Mouse (Mus musculus): ENCODE data around the gene Slc4a4.

The Slc4a4 gene

GRCm38 (mm10) chr5:88886668-88887555, at the start of gene Slc4a4:
Slc4a4 (plus strand) TSS chr5:88886818.
- peak; percentile 39 to 75 for DNase-seq

GRCm38 (mm10) chr5:88840080-88840798, 46.4 kb upstream of the Slc4a4 start:
- no peak for DNase-seq

- no peak for DNase-seq
Observed at GRCm38 (mm10) chr5:88857311-88857710, 29.3 kb upstream of the Slc4a4 start.

DNA sequence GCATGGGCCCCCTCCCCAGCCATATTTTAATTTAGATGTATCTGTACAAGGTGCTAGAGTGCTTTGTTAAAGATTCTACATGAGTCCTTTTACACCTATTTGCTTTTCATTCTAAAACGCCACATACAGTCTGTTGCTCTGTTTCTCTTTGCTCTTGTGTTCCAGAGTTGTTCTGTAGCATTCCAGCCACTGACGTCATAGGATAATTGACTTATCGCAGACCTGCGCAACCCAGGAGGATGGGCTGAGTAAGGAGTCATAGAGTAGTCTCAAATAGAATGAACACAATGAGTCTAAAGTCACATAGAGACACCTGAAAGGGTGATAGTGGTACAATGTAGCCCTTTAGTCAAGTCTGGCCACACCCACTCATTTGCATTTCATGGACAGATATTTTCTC, 28.8 kb upstream of the Slc4a4 start:
- no peak for DNase-seq

DNA sequence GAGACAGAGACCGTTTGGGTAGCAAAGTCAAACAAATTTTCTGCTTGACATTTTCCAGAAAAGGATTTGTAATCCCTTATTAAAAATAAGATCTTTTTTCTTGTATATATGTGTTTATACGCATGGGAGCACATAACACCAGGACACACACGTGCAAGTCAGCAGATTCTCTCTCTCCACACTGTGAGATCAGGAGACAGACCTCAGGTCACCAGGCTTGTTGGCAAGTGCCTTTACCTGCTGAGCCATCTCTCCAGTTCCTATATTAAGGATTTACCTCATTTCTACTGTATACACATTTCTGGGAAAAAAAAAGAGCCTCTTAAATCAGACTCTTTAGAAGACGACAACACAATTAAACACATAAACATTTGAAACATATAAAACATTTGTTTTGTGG, 28.4 kb upstream of the Slc4a4 start:
- no peak for DNase-seq

DNA sequence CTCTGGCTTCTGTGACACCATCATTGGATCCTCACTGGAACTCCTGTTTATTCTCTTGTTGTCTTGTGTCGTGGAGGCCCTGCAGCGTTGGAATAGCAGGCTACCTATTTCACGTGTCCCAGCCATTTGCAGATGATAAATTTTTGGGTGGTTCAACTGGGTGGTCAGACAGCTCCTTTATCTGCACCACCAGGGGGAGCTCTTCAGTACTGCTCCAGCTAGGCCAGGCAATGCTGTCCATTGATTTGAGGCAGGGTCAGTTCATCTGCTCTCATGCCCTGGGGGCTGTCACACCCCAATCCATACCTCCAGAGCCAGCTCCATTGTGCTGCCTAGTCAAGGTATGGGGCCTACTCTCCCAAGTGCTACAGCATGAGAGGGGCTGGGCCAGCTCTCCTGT, 24.5 kb upstream of the Slc4a4 start:
- DNase-seq: peak; percentile 38 to 58

GRCm38 (mm10) chr5:88862794-88863193, 23.8 kb upstream of the Slc4a4 start:
- no peak for DNase-seq

DNA sequence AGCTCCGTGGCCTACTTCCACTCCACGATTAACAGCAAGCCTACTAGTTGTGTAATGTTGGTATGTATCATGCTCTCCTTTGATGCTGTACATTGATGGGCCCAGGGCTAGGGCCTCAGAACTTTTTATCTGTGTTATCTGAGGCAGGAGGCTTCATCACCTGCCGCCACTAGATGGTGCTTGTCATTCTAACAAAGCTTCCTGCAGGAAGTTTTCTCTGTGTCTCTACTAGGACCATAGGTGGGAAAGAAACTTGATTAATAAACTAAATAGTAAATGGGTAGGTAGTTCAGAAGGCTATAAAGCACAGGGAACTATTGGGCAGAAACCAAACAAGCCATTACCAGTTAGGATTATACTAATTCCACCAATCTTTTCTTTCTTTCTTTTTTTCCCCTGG, 2.5 kb upstream of the Slc4a4 start:
- DNase-seq: peak in 1 of 2 experiments; percentile 72

DNA sequence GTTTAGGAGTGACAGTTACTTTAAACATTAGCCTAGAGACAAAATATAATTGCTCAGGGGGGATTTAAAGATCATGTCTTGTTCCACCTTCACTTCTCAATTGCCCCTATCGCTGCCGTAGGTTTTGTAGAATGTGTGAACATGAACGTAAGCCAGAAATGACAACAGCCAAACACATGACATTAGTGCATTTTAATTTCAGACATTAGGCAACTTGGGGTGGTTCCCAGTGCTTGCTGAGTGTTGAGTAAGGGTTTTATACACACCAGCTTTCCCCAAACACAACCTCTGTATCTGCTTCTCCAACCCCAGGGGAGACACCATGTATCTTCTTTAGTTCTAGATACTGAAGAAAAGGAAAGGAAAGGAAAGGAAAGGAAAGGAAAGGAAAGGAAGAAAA, 1.1 kb upstream of the Slc4a4 start:
- DNase-seq: no peak

DNA sequence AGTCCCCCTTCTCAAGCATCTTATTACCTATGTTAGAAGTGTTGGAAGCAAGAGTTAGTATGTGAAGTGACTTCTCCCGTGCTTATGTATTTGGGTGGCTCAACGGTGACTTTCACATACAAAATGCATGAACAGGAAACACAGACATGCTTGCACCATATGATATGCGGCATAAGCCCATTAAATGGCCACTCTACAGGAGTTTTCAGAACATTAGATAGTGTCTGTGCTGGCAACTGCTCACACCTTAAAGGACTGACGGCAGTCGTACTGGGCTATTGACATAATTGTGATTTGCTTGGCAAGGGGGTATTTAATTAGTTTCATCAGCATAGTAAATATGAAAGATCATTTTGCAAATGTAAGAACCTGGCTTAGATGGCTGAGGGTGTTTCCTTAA, 674 bp upstream of the Slc4a4 start:
- no peak for DNase-seq

GRCm38 (mm10) chr5:88886349-88886667, 310 bp upstream of the Slc4a4 start:
- DNase-seq: no peak

DNA sequence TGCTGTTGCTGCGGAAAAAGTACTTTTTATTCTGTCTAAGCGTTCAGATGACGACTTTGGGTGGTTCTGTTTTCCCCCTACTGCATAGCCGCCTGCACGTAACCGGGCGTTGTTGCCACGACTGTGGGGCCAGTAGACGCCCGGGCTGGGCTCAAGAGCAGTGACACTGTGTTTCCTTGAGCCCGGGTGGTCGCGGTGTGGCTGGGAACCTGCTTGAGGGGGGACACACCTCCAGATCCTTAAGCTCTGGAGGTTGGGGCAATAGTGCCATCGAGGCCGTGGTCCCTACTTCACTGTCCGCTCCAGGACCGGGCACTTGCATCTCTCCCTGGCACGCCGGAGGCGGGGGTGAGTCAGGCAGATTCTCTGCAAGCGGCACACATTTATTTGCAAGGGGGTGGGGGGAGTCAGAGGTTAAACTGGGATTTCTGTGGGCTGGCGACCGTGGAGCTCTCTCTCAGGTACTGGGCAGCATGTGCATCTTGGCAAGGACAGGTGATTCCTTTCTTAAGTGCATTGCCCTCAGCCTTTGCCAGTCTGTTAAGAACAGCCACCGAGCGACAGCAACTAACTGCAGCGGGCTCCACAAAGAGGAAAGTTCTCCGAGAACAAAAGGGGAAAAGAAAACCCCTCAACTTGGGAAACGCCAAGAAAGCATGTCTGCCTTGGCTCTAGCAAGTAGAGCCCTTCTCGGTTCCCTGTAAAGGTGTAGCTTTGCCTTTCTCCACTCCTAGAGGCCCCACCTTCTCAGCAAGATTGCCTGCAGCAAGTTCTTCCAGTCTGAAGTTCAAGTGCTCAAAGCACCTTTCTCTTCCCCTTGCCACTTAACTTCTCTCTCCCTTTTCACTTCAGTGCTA, 1.2 kb downstream of the Slc4a4 start:
- DNase-seq: peak; percentile 9 to 40

GRCm38 (mm10) chr5:88888413-88888700, 1.7 kb downstream of the Slc4a4 start:
- DNase-seq: no peak

GRCm38 (mm10) chr5:88889326-88889725, 2.7 kb downstream of the Slc4a4 start:
- no peak for DNase-seq

GRCm38 (mm10) chr5:88890146-88890545, 3.5 kb downstream of the Slc4a4 start:
- no peak for DNase-seq

DNA sequence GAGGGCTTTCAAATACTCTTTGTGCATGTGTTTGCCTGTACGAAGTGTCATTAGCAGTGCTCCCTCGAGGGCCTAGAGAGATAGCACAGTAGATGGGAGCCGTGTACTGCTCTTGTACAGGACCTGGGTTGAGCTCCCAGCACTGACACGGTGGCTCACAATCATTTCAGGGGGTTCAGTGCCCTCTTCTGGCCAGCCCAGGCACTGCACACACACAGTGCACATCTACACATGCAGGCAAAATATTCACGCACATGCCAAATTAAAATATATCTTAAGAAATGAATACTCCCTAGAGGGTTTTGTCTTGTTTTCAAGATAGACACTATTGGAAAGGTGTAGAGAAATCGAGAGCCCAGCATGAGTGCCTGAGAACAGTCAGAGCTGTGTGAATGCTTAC, 10.0 kb downstream of the Slc4a4 start:
- no peak for DNase-seq

DNA sequence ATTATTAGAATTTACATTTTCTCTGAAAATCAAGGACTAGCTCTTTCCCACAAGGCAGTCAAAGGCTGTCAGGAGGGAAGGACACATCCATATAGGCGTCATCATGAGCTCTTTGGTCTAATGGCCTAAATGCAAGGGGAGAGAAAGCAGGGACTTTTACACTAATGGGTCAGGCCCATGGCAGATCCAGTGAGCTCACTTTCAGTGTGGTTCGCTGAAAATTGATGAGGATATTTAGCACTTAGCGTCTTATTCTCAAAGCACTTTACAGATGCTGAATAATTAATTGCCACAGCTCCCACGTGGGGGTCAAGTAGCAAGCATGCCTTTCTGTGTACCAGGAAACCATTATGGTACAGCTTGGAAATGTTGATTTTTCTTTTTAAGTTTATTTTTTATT, 16.5 kb downstream of the Slc4a4 start:
- no peak for DNase-seq

- no peak for DNase-seq
Observed at GRCm38 (mm10) chr5:88903526-88903925, 16.9 kb downstream of the Slc4a4 start.

GRCm38 (mm10) chr5:88904841-88905240, 18.2 kb downstream of the Slc4a4 start:
- DNase-seq: no peak

DNA sequence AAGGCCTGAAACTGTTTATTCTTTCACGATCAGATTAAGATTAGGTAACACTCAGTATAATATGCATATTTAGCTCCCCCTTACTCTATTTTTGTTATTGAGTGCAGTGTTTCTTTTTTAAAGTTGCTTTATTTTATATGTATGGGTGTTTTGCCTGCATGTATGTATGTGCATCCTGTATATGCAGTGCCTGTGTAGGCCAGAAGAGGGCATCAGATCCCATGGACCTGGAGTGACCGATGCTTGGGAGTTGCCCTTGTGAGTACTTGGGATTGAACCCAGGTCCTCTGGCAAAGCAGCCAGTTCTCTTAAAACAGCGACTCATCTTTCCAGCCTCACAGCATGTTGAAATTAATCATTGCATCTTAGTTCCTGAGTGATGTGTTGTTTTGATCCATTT, 21.0 kb downstream of the Slc4a4 start:
- DNase-seq: no peak

- DNase-seq: peak in 1 of 2 experiments; percentile 14
Observed at GRCm38 (mm10) chr5:88912629-88913028, 26.0 kb downstream of the Slc4a4 start.

GRCm38 (mm10) chr5:88915082-88915481, 28.5 kb downstream of the Slc4a4 start:
- DNase-seq: no peak

DNA sequence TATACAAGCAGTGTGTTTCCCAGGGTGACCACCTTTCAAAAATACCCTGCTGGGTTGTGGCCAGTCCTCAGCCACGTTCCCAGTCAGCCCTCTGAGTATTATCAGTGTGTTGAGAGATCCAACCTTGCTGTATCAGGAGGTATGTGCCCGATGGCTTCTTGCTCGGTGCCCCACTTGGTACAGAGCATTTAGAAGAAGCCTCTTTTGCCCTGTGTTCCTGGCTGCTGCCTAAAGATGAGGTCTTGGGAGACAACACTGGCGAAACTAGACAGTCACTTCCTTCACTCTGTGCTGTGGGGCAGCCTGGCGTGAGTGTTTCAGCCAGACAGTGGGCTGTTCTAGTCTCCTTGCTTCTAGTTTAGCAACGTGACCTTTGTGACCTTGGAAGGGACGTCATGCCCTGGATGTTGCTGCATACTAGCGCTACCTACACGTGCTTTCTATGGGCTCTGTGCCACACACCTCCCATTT, 29.9 kb downstream of the Slc4a4 start:
- DNase-seq: peak; percentile 11 to 43
